Mouse (Mus musculus) limb, embryonic 11.5 days (tissue): ENCODE results near the gene Kdm2a. TPM values are rescaled to one million over a fixed set of nuclear protein-coding genes. Genes with fewer than 3 reads are reported as not detected.

Source experiments
- ATAC-seq: fragments of 200-750 bp; cut with Nextera tagmentation; 2 replicates; pipeline ENCODE4 v1.8.0; 2017; ENCODE audit warnings: low read depth; ENCODE audit not compliant: insufficient number of reproducible peaks, low FRiP score, low TSS enrichment
- DNase-seq: peaks from one replicate; pipeline ENCODE4 v3.0.0-alpha.2; 2015; ENCODE audit warnings: low spot score
- H3K27ac ChIP-seq: fragments of 300-500 bp; sonication (generic); replicated peaks from 2 replicates; pipeline ENCODE4 v1.5.1; 2014; ENCODE audit warnings: low read depth, mild to moderate bottlenecking, low read length
- H3K27me3 ChIP-seq: fragments of 300-500 bp; sonication (generic); 2 replicates; pipeline ENCODE4 v1.6.1; 2014; ENCODE audit warnings: mild to moderate bottlenecking, low read length, mixed read lengths; ENCODE audit not compliant: control insufficient read depth, insufficient read depth
- H3K36me3 ChIP-seq: fragments of 300-500 bp; sonication (generic); 2 replicates; pipeline ENCODE4 v1.6.1; 2014; ENCODE audit warnings: mild to moderate bottlenecking, low read length, moderate library complexity, mixed read lengths; ENCODE audit not compliant: control insufficient read depth, insufficient read depth
- H3K4me1 ChIP-seq: fragments of 300-500 bp; sonication (generic); 2 replicates; pipeline ENCODE4 v1.6.1; 2014; ENCODE audit warnings: low read length, mixed read lengths; ENCODE audit not compliant: control insufficient read depth, insufficient read depth
- H3K4me2 ChIP-seq: fragments of 300-500 bp; sonication (generic); 2 replicates; pipeline ENCODE4 v1.6.1; 2014; ENCODE audit warnings: low read depth, mild to moderate bottlenecking, moderate library complexity; ENCODE audit not compliant: severe bottlenecking
- H3K4me3 ChIP-seq: fragments of 300-500 bp; sonication (generic); 2 replicates; pipeline ENCODE4 v1.5.1; 2014; ENCODE audit warnings: low read depth, low read length
- H3K9ac ChIP-seq: fragments of 300-500 bp; sonication (generic); 2 replicates; pipeline ENCODE4 v1.6.1; 2014; ENCODE audit warnings: mild to moderate bottlenecking, low read length
- H3K9me3 ChIP-seq: fragments of 300-500 bp; sonication (generic); 2 replicates; pipeline ENCODE4 v1.6.1; 2016; ENCODE audit warnings: low read length; ENCODE audit not compliant: control insufficient read depth
- WGBS: fragments of 180-500 bp; shearing (Covaris S2); extraction: QIAGEN DNeasy Blood & Tissue Kit; methylation state at CpG from one replicate; pipeline ENCODE4 v1.1.7; 2014; 5-methylcytosine and 5-hydroxymethylcytosine counted together
- polyA plus RNA-seq: library from polyadenylated mRNA; unstranded; fragments of >200 nt; fragmentation: Nextera tagmentation; extraction: Ambion mirVana; gene quantifications from 2 replicates; pipeline ENCODE4 v1.2.1, GENCODE M21; 2014

The Kdm2a gene
- polyA plus RNA-seq, 1 experiment from 2014 or later, result 61.0 TPM

- WGBS, result 75% methylated on average over 6 of the region's 6 CpGs
Observed at GRCm38 (mm10) chr19:4315223-4315944, 82.7 kb downstream of the Kdm2a start.

GRCm38 (mm10) chr19:4309776-4310185 is 88.3 kb downstream of the Kdm2a start:
- ATAC-seq (no peak; the same call in 1 of the 2 replicates), DNase-seq (peak; percentile 62)
- H3K27ac ChIP-seq, result no peak overlapping the region
- H3K4me2 ChIP-seq, result no peak overlapping the region
- H3K4me3 ChIP-seq, result no peak overlapping the region
- no peaks in the 10 kb centered on the region for H3K27me3 ChIP-seq
- H3K9me3 ChIP-seq, result no peaks in the 10 kb centered on the region
- H3K36me3 ChIP-seq, result no peaks in the 10 kb centered on the region
- H3K9ac ChIP-seq, result no peak overlapping the region
- peaks cover 5% of the 10 kb centered on the region for H3K4me1 ChIP-seq

More at GRCm38 (mm10) chr19:4315223-4315944, 82.7 kb downstream of the Kdm2a start:
- Histone ChIP-seq H3K27me3 (no peaks in the 10 kb centered on the region), H3K4me1 (no peaks in the 10 kb centered on the region), H3K27ac (no peak overlapping the region), H3K9me3 (no peaks in the 10 kb centered on the region), H3K9ac (no peak overlapping the region), H3K4me3 (no peak overlapping the region), H3K36me3 (peaks cover 18% of the 10 kb centered on the region), H3K4me2 (no peak overlapping the region)
- no peak for DNase-seq
- ATAC-seq, result no peak

- no peaks in the 10 kb centered on the region for H3K9me3 ChIP-seq
- no peaks in the 10 kb centered on the region for H3K27me3 ChIP-seq
- 94% methylated on average over 4 of the region's 4 CpGs for WGBS
- DNase-seq (no peak), ATAC-seq (no peak)
- H3K4me3 ChIP-seq, result no peak overlapping the region
- H3K4me2 ChIP-seq, result no peak overlapping the region
- peaks cover 10% of the 10 kb centered on the region for H3K4me1 ChIP-seq
- no peak overlapping the region for H3K27ac ChIP-seq
- no peaks in the 10 kb centered on the region for H3K36me3 ChIP-seq
- no peak overlapping the region for H3K9ac ChIP-seq
Observed at GRCm38 (mm10) chr19:4309302-4309701, 88.8 kb downstream of the Kdm2a start.

- ATAC-seq, result peak; percentile 72
- peak within 1 kb of the TSS; percentile 68 for H3K4me3 ChIP-seq
- H3K4me2 ChIP-seq, result peak within 1 kb of the TSS; percentile 71
- 0% methylated on average over 23 of the region's 46 CpGs for WGBS
- H3K9me3 ChIP-seq, result no peaks in the 10 kb centered on the region
- H3K9ac ChIP-seq, result peak within 1 kb of the TSS; percentile 98
- H3K27me3 ChIP-seq, result no peaks in the 10 kb centered on the region
- no peaks in the 10 kb centered on the region for H3K36me3 ChIP-seq
- DNase-seq, result peak; percentile 87
- peak within 1 kb of the TSS; percentile 81 for H3K27ac ChIP-seq
- peaks cover 36% of the 10 kb centered on the region for H3K4me1 ChIP-seq
Observed at GRCm38 (mm10) chr19:4306190-4306577, 91.9 kb downstream of the Kdm2a start, which contains the start of gene Grk2. TSS of gene Grk2 (minus strand) at chr19:4306222.

GRCm38 (mm10) chr19:4305491-4306189 is 92.4 kb downstream of the Kdm2a start:
- peak; percentile 70 for DNase-seq
- H3K4me1 ChIP-seq, result peaks cover 39% of the 10 kb centered on the region

GRCm38 (mm10) chr19:4304871-4305321 is 93.2 kb downstream of the Kdm2a start:
- WGBS, result 60% methylated on average over 4 of the region's 4 CpGs
- Histone ChIP-seq H3K36me3 (no peaks in the 10 kb centered on the region), H3K4me1 (peaks cover 46% of the 10 kb centered on the region), H3K4me3 (peak overlapping the region; percentile 68), H3K27ac (no peak overlapping the region), H3K9ac (no peak overlapping the region), H3K27me3 (no peaks in the 10 kb centered on the region), H3K4me2 (peak overlapping the region; percentile 71), H3K9me3 (no peaks in the 10 kb centered on the region)
- ATAC-seq (no peak), DNase-seq (no peak)

More at GRCm38 (mm10) chr19:4305491-4306189, 92.4 kb downstream of the Kdm2a start:
- ATAC-seq, result peak; percentile 19
- H3K4me3 ChIP-seq, result peak overlapping the region; percentile 68
- under 1% methylated on average over 42 of the region's 68 CpGs for WGBS
- no peaks in the 10 kb centered on the region for H3K27me3 ChIP-seq
- H3K4me2 ChIP-seq, result peak overlapping the region; percentile 71
- H3K9me3 ChIP-seq, result no peaks in the 10 kb centered on the region
- H3K27ac ChIP-seq, result peak overlapping the region; percentile 81
- H3K36me3 ChIP-seq, result no peaks in the 10 kb centered on the region
- H3K9ac ChIP-seq, result peak overlapping the region; percentile 98

- 75% methylated on average over 5 of the region's 5 CpGs for WGBS
Observed at GRCm38 (mm10) chr19:4304251-4304821, 93.7 kb downstream of the Kdm2a start.

GRCm38 (mm10) chr19:4303640-4303995 is 94.5 kb downstream of the Kdm2a start:
- ATAC-seq (no peak), DNase-seq (no peak)
- no peak overlapping the region for H3K4me2 ChIP-seq
- H3K9ac ChIP-seq, result no peak overlapping the region
- H3K4me3 ChIP-seq, result no peak overlapping the region
- H3K4me1 ChIP-seq, result peaks cover 46% of the 10 kb centered on the region
- H3K27me3 ChIP-seq, result no peaks in the 10 kb centered on the region
- no peak overlapping the region for H3K27ac ChIP-seq
- H3K9me3 ChIP-seq, result no peaks in the 10 kb centered on the region
- no peaks in the 10 kb centered on the region; the same call in 1 of the 2 replicates for H3K36me3 ChIP-seq
- WGBS, result 92% methylated on average over 5 of the region's 5 CpGs

More at GRCm38 (mm10) chr19:4304251-4304821, 93.7 kb downstream of the Kdm2a start:
- Histone ChIP-seq H3K9me3 (no peaks in the 10 kb centered on the region), H3K36me3 (no peaks in the 10 kb centered on the region; the same call in 1 of the 2 replicates), H3K27me3 (no peaks in the 10 kb centered on the region), H3K4me3 (0 out of 2 replicates have a peak overlapping the region, but pooled peaks have one; percentile 68), H3K9ac (0 out of 2 replicates have a peak overlapping the region, but pooled peaks have one; percentile 12), H3K27ac (no peak overlapping the region), H3K4me2 (peak overlapping the region; percentile 71), H3K4me1 (peaks cover 46% of the 10 kb centered on the region)
- ATAC-seq, result no peak
- no peak for DNase-seq
